Mouse (Mus musculus) bone marrow macrophage, adult 2 months (primary cell): ENCODE results near the gene Slc9b2.

ENCODE experiments used
- CTCF ChIP-seq: IDR thresholded peaks from 2 replicates; pipeline ENCODE4 v1.5.1; 2012; ENCODE audit warnings: low read depth, mild to moderate bottlenecking, low read length, moderate library complexity
- POLR2A ChIP-seq: IDR thresholded peaks from 2 replicates; pipeline ENCODE4 v1.6.1; 2012; ENCODE audit warnings: mild to moderate bottlenecking, low read depth, low read length, borderline replicate concordance

DNA sequence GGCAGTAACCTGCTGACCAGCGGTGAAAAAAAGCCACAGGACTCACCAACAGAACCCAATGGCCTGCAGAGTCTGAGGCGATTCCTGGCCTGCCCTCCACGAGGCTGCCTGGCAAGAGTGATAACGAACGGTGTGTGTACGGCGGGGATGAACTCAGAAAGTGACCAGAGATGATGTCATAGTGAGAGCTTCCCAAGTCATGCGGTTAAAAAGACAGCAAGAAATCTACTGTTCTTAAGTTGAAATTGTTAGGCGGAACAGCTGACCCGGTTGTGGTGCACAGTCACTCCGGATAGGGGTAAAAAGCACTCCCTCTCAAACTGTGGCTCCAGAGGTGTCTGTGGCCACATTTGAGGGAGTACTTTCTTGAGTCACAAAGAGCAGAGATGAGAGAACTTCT, 10.8 kb downstream of the Slc9b2 start:
- TF ChIP-seq POLR2A: no peak
- TF ChIP-seq CTCF: no peak
